Mouse (Mus musculus): ENCODE measurements around the gene Tpt1. TPM values are rescaled to one million over a fixed set of nuclear protein-coding genes. Genes with fewer than 3 reads are reported as not detected.
A peak's percentile ranks its signal among the peaks of the same experiment; 100 is the strongest.
"Not testable (repeated sequence)": the region's sequence is repeated elsewhere in the genome, so short reads cannot be mapped to it uniquely, and the experiment has no call there.

Gene Tpt1
- polyA plus RNA-seq, 1 experiment from 2014 or later, result 680 TPM

DNA sequence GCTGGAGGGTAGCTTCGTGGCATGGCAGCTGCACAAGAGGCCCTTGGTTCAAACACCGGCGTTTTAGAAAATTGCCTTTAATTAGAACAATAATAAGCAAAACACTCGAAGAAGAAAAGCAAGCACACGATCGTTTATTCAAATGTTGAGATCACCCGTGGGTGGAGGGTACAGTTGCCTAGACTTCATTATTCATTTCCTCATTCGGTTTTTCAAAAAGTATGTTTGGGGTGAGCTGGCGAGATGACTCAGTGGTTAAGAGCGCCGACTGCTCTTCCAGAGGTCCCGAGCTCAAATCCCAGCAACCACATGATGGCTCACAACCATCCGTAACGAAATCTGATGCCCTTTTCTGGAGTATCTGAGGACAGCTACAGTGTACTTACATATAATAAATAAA is 15.1 kb upstream of the Tpt1 start:
- H3K27me3 ChIP-seq, result peaks cover 25% of the 10 kb centered on the region
- H3K4me2 ChIP-seq, result peak overlapping the region; percentile 78
- H3K9me3 ChIP-seq (replicated peaks); DNase-seq; H3K27ac ChIP-seq; H3K9ac ChIP-seq; ATAC-seq (ENCODE audit: low read depth); H3K36me3 ChIP-seq: not testable (repeated sequence)
- WGBS (ENCODE audit: insufficient replicate concordance), result 58% methylated on average over 14 of the region's 14 CpGs
- H3K4me1 ChIP-seq (replicated peaks), result peaks cover 55% of the 10 kb centered on the region
- H3K4me3 ChIP-seq (replicated peaks), result 0 out of 2 replicates have a peak overlapping the region, but pooled peaks have one; percentile 54

- H3K9me3 ChIP-seq (replicated peaks), result no peaks in the 10 kb centered on the region
- no peak overlapping the region for H3K9ac ChIP-seq
- H3K4me2 ChIP-seq, result no peak overlapping the region
- peak overlapping the region; percentile 63; the same call in 1 of the 2 replicates for H3K27ac ChIP-seq
- H3K4me3 ChIP-seq (replicated peaks), result no peak overlapping the region
- H3K36me3 ChIP-seq, result no peaks in the 10 kb centered on the region
- no peak for ATAC-seq (ENCODE audit: low read depth)
- H3K4me1 ChIP-seq (replicated peaks), result peaks cover 77% of the 10 kb centered on the region
- peak; percentile 27 for DNase-seq
- WGBS (ENCODE audit: insufficient replicate concordance), result 46% methylated on average over 2 of the region's 2 CpGs
- H3K27me3 ChIP-seq, result peaks cover 20% of the 10 kb centered on the region
Measured at GRCm38 (mm10) chr14:75832031-75832430, 12.9 kb upstream of the Tpt1 start.

DNA sequence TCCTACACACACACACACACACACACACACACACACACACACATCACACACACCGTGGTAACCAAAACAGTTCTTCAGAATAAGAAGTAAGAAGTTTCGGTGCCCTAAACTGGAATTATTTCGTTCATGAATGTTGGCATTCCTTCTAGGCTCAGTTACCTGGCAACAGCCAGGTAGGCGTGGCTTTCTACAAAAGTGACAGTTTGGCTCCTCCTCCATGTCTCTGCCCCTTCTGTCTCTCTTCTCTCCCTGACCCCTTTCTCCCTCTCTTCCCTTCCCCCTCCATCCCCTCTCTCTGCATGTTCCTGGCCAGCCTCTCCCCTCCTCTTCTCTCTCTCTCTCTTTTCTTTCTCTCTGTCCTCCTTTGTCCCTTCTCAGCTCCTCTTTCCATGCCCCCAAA is 11.9 kb upstream of the Tpt1 start:
- 47% methylated on average over 4 of the region's 4 CpGs for WGBS (ENCODE audit: insufficient replicate concordance)
- H3K9me3 ChIP-seq (replicated peaks), result no peaks in the 10 kb centered on the region
- DNase-seq, result no peak
- H3K27me3 ChIP-seq, result peaks cover 10% of the 10 kb centered on the region
- peaks cover 85% of the 10 kb centered on the region for H3K4me1 ChIP-seq (replicated peaks)
- H3K4me3 ChIP-seq (replicated peaks), result peak overlapping the region; percentile 66
- no peaks in the 10 kb centered on the region for H3K36me3 ChIP-seq
- ATAC-seq (ENCODE audit: low read depth), result no peak
- peak overlapping the region; percentile 97 for H3K27ac ChIP-seq
- H3K4me2 ChIP-seq, result peak overlapping the region; percentile 88
- peak overlapping the region; percentile 84; the same call in 1 of the 2 replicates for H3K9ac ChIP-seq

DNA sequence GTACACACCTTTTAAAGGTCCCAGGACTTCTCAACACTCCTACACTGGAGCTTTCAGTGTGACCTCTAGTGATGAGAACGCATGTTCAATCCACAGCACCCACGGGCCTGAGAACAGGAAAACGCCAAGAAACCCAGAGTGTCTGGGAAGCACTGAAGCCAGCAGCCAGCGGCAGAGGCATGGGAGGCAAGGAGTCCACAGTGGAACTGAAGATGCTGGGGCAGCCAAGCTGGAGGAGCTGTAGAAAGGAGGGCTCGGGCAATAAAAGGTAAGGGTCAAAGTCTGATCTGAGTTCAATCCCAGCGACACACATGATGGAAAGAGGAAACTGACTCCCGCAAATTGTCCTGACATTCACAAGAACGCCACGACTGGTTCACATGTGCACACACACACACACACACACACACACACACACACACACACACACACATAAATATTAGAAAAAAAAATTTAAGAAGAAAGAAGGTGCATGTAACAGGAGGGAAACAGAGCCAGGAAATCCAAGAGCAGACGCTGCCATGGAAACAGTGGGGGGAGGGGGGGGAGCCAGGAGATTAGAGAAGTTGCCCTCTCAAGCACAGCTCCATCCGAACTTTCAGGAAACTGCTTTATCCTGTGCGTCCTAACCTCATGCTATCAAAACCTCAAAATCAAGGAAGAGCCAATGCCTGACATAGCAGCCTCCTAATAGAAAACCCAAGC is 11.2 kb upstream of the Tpt1 start:
- peaks cover 84% of the 10 kb centered on the region for H3K4me1 ChIP-seq (replicated peaks)
- 4% methylated on average over 12 of the region's 12 CpGs for WGBS (ENCODE audit: insufficient replicate concordance)
- no peaks in the 10 kb centered on the region for H3K9me3 ChIP-seq (replicated peaks)
- H3K4me3 ChIP-seq (replicated peaks), result peak overlapping the region; percentile 66
- ATAC-seq (ENCODE audit: low read depth) (peak; percentile 11; the same call in 1 of the 2 replicates), DNase-seq (no peak)
- peak overlapping the region; percentile 97 for H3K27ac ChIP-seq
- no peaks in the 10 kb centered on the region for H3K36me3 ChIP-seq
- peaks cover 3% of the 10 kb centered on the region; the same call in 1 of the 2 replicates for H3K27me3 ChIP-seq
- H3K4me2 ChIP-seq, result peak overlapping the region; percentile 88
- peak overlapping the region; percentile 84 for H3K9ac ChIP-seq

GRCm38 (mm10) chr14:75834251-75834738 is 10.6 kb upstream of the Tpt1 start:
- Histone ChIP-seq H3K9ac (peak overlapping the region; percentile 84), H3K4me1 (replicated peaks) (peaks cover 84% of the 10 kb centered on the region), H3K36me3 (no peaks in the 10 kb centered on the region), H3K4me2 (peak overlapping the region; percentile 88), H3K27ac (peak overlapping the region; percentile 97), H3K4me3 (replicated peaks) (peak overlapping the region; percentile 66), H3K27me3 (no peaks in the 10 kb centered on the region), H3K9me3 (replicated peaks) (no peaks in the 10 kb centered on the region)
- WGBS (ENCODE audit: insufficient replicate concordance), result under 1% methylated on average over 10 of the region's 10 CpGs
- DNase-seq, result peak; percentile 69
- peak; percentile 78 for ATAC-seq (ENCODE audit: low read depth)

GRCm38 (mm10) chr14:75834739-75835381 is 10.0 kb upstream of the Tpt1 start:
- Histone ChIP-seq H3K4me1 (replicated peaks) (peaks cover 80% of the 10 kb centered on the region), H3K9me3 (replicated peaks) (no peaks in the 10 kb centered on the region), H3K4me2 (peak overlapping the region; percentile 88), H3K9ac (peak overlapping the region; percentile 84), H3K27me3 (no peaks in the 10 kb centered on the region), H3K27ac (peak overlapping the region; percentile 97), H3K4me3 (replicated peaks) (peak overlapping the region; percentile 66), H3K36me3 (no peaks in the 10 kb centered on the region)
- 0% methylated on average over 16 of the region's 16 CpGs for WGBS (ENCODE audit: insufficient replicate concordance)
- ATAC-seq (ENCODE audit: low read depth) (peak; percentile 59), DNase-seq (peak; percentile 64)

GRCm38 (mm10) chr14:75836579-75836978 is 8.3 kb upstream of the Tpt1 start:
- Histone ChIP-seq H3K4me3 (replicated peaks) (peak overlapping the region; percentile 34; the same call in 1 of the 2 replicates), H3K9me3 (replicated peaks) (no peaks in the 10 kb centered on the region), H3K27me3 (no peaks in the 10 kb centered on the region), H3K27ac (peak overlapping the region; percentile 94), H3K9ac (peak overlapping the region; percentile 60), H3K36me3 (no peaks in the 10 kb centered on the region), H3K4me2 (peak overlapping the region; percentile 71), H3K4me1 (replicated peaks) (peaks cover 77% of the 10 kb centered on the region)
- 58% methylated on average over 3 of the region's 3 CpGs for whole genome bisulfite sequencing (ENCODE audit: insufficient replicate concordance)
- ATAC-seq (ENCODE audit: low read depth) (no peak), DNase-seq (no peak)

DNA sequence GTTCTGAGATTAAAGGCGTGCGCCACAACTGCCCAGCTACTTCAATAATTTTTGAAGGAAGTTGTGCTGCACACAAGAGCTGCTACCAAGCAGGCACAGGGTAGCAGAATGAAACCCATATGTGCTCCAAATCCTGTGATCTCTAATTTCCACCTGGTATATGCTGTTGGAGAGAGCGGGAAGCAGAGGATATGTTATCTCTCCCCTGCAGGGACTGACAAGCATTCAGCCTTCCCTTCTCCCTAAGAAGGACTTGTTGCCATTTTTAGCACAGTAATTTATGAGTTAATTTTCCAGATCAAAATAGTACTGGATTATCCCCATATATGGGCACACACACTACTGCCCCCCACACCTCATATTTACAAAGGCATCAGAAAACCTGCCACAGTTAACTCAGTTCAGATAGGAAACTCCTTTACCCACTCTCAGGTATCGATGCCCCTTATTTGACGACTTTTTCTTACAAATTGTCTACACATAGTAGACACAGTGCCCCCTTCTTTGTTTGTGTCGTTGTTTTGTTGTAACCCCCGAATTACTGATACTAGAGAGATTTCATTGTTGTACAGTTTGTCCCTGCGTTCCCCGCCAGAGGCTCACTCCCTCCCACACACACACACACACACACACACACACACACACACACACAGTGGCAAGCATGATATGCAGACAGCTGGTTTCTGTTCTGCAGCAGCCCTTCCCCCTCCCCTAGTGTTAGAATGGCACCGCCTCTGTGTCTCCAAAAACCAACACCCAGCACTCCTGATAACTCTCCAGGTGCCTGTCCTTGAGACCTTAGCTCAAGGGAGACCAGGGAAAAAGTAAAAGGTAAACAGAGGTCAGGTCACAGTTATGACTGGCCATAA is 7.6 kb upstream of the Tpt1 start:
- WGBS (ENCODE audit: insufficient replicate concordance), result 17% methylated on average over 10 of the region's 10 CpGs
- Histone ChIP-seq H3K27me3 (no peaks in the 10 kb centered on the region), H3K4me2 (peak overlapping the region; percentile 71), H3K27ac (peak overlapping the region; percentile 94), H3K4me3 (replicated peaks) (peak overlapping the region; percentile 34), H3K9me3 (replicated peaks) (no peaks in the 10 kb centered on the region), H3K9ac (peak overlapping the region; percentile 60), H3K36me3 (no peaks in the 10 kb centered on the region), H3K4me1 (replicated peaks) (peaks cover 76% of the 10 kb centered on the region)
- ATAC-seq (ENCODE audit: low read depth) (peak; percentile 74), DNase-seq (peak; percentile 68)

GRCm38 (mm10) chr14:75841758-75842157 is 3.1 kb upstream of the Tpt1 start:
- not testable (repeated sequence) for H3K27ac ChIP-seq; H3K4me2 ChIP-seq; ATAC-seq (ENCODE audit: low read depth); H3K4me3 ChIP-seq (replicated peaks); DNase-seq; H3K9me3 ChIP-seq (replicated peaks); H3K36me3 ChIP-seq; H3K9ac ChIP-seq; H3K27me3 ChIP-seq
- WGBS (ENCODE audit: insufficient replicate concordance), result 21% methylated on average over 2 of the region's 2 CpGs
- peaks cover 49% of the 10 kb centered on the region for H3K4me1 ChIP-seq (replicated peaks)

GRCm38 (mm10) chr14:75844111-75844695 is 690 bp upstream of the Tpt1 start:
- H3K36me3 ChIP-seq, result peaks cover 30% of the 10 kb centered on the region
- DNase-seq (peak; percentile 21), ATAC-seq (ENCODE audit: low read depth) (no peak)
- peak overlapping the region; percentile 99 for H3K27ac ChIP-seq
- no peaks in the 10 kb centered on the region for H3K27me3 ChIP-seq
- 6% methylated on average over 14 of the region's 14 CpGs for WGBS (ENCODE audit: insufficient replicate concordance)
- H3K4me3 ChIP-seq (replicated peaks), result peak overlapping the region; percentile 97
- H3K9ac ChIP-seq, result peak overlapping the region; percentile 98
- H3K4me1 ChIP-seq (replicated peaks), result peaks cover 43% of the 10 kb centered on the region
- H3K4me2 ChIP-seq, result peak overlapping the region; percentile 82
- no peaks in the 10 kb centered on the region for H3K9me3 ChIP-seq (replicated peaks)
